Mouse (Mus musculus) intestine, embryonic 16.5 days (tissue): ENCODE results near the gene Pxn. TPM values are rescaled to one million over a fixed set of nuclear protein-coding genes. Genes with fewer than 3 reads are reported as not detected.

ENCODE experiments used
- ATAC-seq: fragments of 200-750 bp; cut with Nextera tagmentation; 2 replicates; pipeline ENCODE4 v1.8.0; 2017; ENCODE audit warnings: moderate TSS enrichment, moderate library complexity
- H3K27ac ChIP-seq: fragments of 300-500 bp; sonication (generic); 2 replicates; pipeline ENCODE4 v1.5.1; 2014; ENCODE audit warnings: mild to moderate bottlenecking, low read length
- H3K27me3 ChIP-seq: fragments of 300-500 bp; sonication (generic); replicated peaks from 2 replicates; pipeline ENCODE4 v1.6.1; 2014; ENCODE audit warnings: low read length, control low read depth, mixed read lengths; ENCODE audit not compliant: control insufficient read depth, insufficient read depth
- H3K36me3 ChIP-seq: fragments of 300-500 bp; sonication (generic); 2 replicates; pipeline ENCODE4 v1.6.1; 2014; ENCODE audit warnings: low read length, control low read depth; ENCODE audit not compliant: control insufficient read depth, insufficient read depth
- H3K4me1 ChIP-seq: fragments of 300-500 bp; sonication (generic); 2 replicates; pipeline ENCODE4 v1.6.1; 2014; ENCODE audit warnings: low read length, control low read depth, mixed read lengths; ENCODE audit not compliant: control insufficient read depth, insufficient read depth
- H3K4me2 ChIP-seq: fragments of 300-500 bp; sonication (generic); 2 replicates; pipeline ENCODE4 v1.6.1; 2014; ENCODE audit warnings: low read depth, low read length, control low read depth
- H3K4me3 ChIP-seq: fragments of 300-500 bp; sonication (generic); 2 replicates; pipeline ENCODE4 v1.5.1; 2014; ENCODE audit warnings: mild to moderate bottlenecking, low read length
- H3K9ac ChIP-seq: fragments of 300-500 bp; sonication (generic); 2 replicates; pipeline ENCODE4 v1.6.1; 2014; ENCODE audit warnings: low read depth, low read length
- H3K9me3 ChIP-seq: fragments of 300-500 bp; sonication (generic); 2 replicates; pipeline ENCODE4 v1.6.1; 2016; ENCODE audit warnings: low read length, control low read depth; ENCODE audit not compliant: control insufficient read depth
- WGBS: fragments of 180-500 bp; shearing (Covaris S2); extraction: QIAGEN DNeasy Blood & Tissue Kit; methylation state at CpG from one replicate; pipeline ENCODE4 v1.1.7; 2014; 5-methylcytosine and 5-hydroxymethylcytosine counted together
- polyA plus RNA-seq: library from polyadenylated mRNA; unstranded; fragments of >200 nt; fragmentation: Nextera tagmentation; extraction: Ambion mirVana; gene quantifications from 2 replicates; pipeline ENCODE4 v1.2.1, GENCODE M21; 2015

Gene Pxn
- 71.9 and 88.2 TPM in 2 replicates for polyA plus RNA-seq

GRCm38 (mm10) chr5:115506454-115507201 is at the start of gene Pxn:
Pxn (plus strand) TSS chr5:115506676.
- Histone ChIP-seq H3K9ac (peak within 1 kb of the TSS; percentile 96), H3K36me3 (no peaks in the 10 kb centered on the region), H3K27me3 (no peaks in the 10 kb centered on the region), H3K4me1 (peaks cover 32% of the 10 kb centered on the region), H3K4me2 (peak within 1 kb of the TSS; percentile 89), H3K9me3 (no peaks in the 10 kb centered on the region), H3K27ac (peak within 1 kb of the TSS; percentile 72), H3K4me3 (peak within 1 kb of the TSS; percentile 89)
- under 1% methylated on average over 50 of the region's 74 CpGs for WGBS
- ATAC-seq: peak; percentile 84

- H3K9me3 ChIP-seq: no peaks in the 10 kb centered on the region
- no peak overlapping the region for H3K9ac ChIP-seq
- H3K27ac ChIP-seq: no peak overlapping the region
- no peak overlapping the region for H3K4me3 ChIP-seq
- ATAC-seq: peak; percentile 26; the same call in 1 of the 2 replicates
- 49% methylated on average over 13 of the region's 13 CpGs for WGBS
- H3K27me3 ChIP-seq: no peaks in the 10 kb centered on the region
- no peaks in the 10 kb centered on the region for H3K4me1 ChIP-seq
- no peaks in the 10 kb centered on the region for H3K36me3 ChIP-seq
- H3K4me2 ChIP-seq: no peak overlapping the region
Observed at GRCm38 (mm10) chr5:115458918-115459317, 47.6 kb upstream of the Pxn start.

- no peak overlapping the region for H3K4me2 ChIP-seq
- H3K4me1 ChIP-seq: peaks cover 3% of the 10 kb centered on the region; the same call in 1 of the 2 replicates
- no peak overlapping the region for H3K4me3 ChIP-seq
- ATAC-seq: no peak
- no peak overlapping the region for H3K9ac ChIP-seq
- 86% methylated on average over 18 of the region's 18 CpGs for WGBS
- H3K27ac ChIP-seq: no peak overlapping the region
- H3K27me3 ChIP-seq: no peaks in the 10 kb centered on the region
- no peaks in the 10 kb centered on the region for H3K36me3 ChIP-seq
- H3K9me3 ChIP-seq: no peaks in the 10 kb centered on the region
Observed at GRCm38 (mm10) chr5:115464408-115465115, 41.9 kb upstream of the Pxn start.

- Histone ChIP-seq H3K27ac (no peak within 1 kb of the TSS), H3K4me1 (peaks cover 3% of the 10 kb centered on the region; the same call in 1 of the 2 replicates), H3K4me2 (no peak within 1 kb of the TSS), H3K9me3 (no peaks in the 10 kb centered on the region), H3K4me3 (no peak within 1 kb of the TSS), H3K36me3 (no peaks in the 10 kb centered on the region), H3K27me3 (no peaks in the 10 kb centered on the region), H3K9ac (no peak within 1 kb of the TSS)
- ATAC-seq: peak; percentile 82
- WGBS: 38% methylated on average over 9 of the region's 9 CpGs
Observed at GRCm38 (mm10) chr5:115465642-115466420, 40.6 kb upstream of the Pxn start, which contains the start of gene Pla2g1b. Pla2g1b (plus strand) TSS chr5:115466262.

GRCm38 (mm10) chr5:115469791-115470190 is 36.7 kb upstream of the Pxn start:
- no peak overlapping the region for H3K9ac ChIP-seq
- no peak overlapping the region for H3K4me2 ChIP-seq
- ATAC-seq: no peak
- no peaks in the 10 kb centered on the region for H3K27me3 ChIP-seq
- WGBS: 68% methylated on average over 6 of the region's 6 CpGs
- H3K4me1 ChIP-seq: peaks cover 3% of the 10 kb centered on the region; the same call in 1 of the 2 replicates
- H3K36me3 ChIP-seq: no peaks in the 10 kb centered on the region
- H3K27ac ChIP-seq: no peak overlapping the region
- no peaks in the 10 kb centered on the region for H3K9me3 ChIP-seq
- H3K4me3 ChIP-seq: no peak overlapping the region

GRCm38 (mm10) chr5:115470766-115471531 is 35.5 kb upstream of the Pxn start:
- 39% methylated on average over 20 of the region's 20 CpGs for WGBS
- Histone ChIP-seq H3K9me3 (no peaks in the 10 kb centered on the region), H3K4me2 (no peak overlapping the region), H3K27ac (no peak overlapping the region), H3K9ac (no peak overlapping the region), H3K4me1 (peaks cover 3% of the 10 kb centered on the region; the same call in 1 of the 2 replicates), H3K36me3 (no peaks in the 10 kb centered on the region), H3K27me3 (no peaks in the 10 kb centered on the region), H3K4me3 (no peak overlapping the region)
- no peak for ATAC-seq

- Histone ChIP-seq H3K4me3 (no peak overlapping the region), H3K4me1 (peaks cover 4% of the 10 kb centered on the region; the same call in 1 of the 2 replicates), H3K27ac (no peak overlapping the region), H3K36me3 (no peaks in the 10 kb centered on the region), H3K9me3 (no peaks in the 10 kb centered on the region), H3K4me2 (no peak overlapping the region), H3K27me3 (no peaks in the 10 kb centered on the region), H3K9ac (no peak overlapping the region)
- WGBS: 74% methylated on average over 10 of the region's 10 CpGs
- ATAC-seq: no peak
Observed at GRCm38 (mm10) chr5:115473191-115473590, 33.3 kb upstream of the Pxn start.

GRCm38 (mm10) chr5:115474174-115474828 is 32.2 kb upstream of the Pxn start:
- WGBS: 68% methylated on average over 22 of the region's 22 CpGs
- no peak overlapping the region for H3K4me3 ChIP-seq
- no peaks in the 10 kb centered on the region for H3K36me3 ChIP-seq
- no peak overlapping the region for H3K9ac ChIP-seq
- no peaks in the 10 kb centered on the region for H3K27me3 ChIP-seq
- H3K4me2 ChIP-seq: no peak overlapping the region
- no peak for ATAC-seq
- no peak overlapping the region for H3K27ac ChIP-seq
- no peaks in the 10 kb centered on the region for H3K9me3 ChIP-seq
- peaks cover 4% of the 10 kb centered on the region; the same call in 1 of the 2 replicates for H3K4me1 ChIP-seq
